Mouse (Mus musculus): ENCODE measurements around the gene Urm1. TPM values are rescaled to one million over a fixed set of nuclear protein-coding genes. Genes with fewer than 3 reads are reported as not detected.
"Not testable (repeated sequence)": the region's sequence is repeated elsewhere in the genome, so short reads cannot be mapped to it uniquely, and the experiment has no call there.

Gene Urm1
- total and polyA plus RNA-seq, 3 experiments, result 90.5 to 131 TPM; not detected in 1

DNA sequence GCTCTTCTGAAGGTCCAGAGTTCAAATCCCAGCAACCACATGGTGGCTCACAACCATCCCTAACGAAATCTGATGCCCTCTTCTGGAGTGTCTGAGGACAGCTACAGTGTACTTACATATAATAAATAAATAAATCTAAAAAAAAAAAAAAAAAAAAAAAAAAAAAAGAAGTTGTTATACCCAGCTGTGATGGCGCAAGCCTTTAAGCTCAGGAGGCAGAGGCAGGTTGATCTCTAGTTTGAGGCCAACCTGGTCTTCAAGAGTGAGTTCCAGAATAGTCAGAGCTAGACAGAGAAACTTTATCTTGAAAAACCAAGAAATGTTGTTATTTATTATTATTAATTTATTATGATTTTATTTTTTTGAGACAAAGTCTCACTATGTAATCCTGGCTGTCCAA lies 38.6 kb upstream of the Urm1 start:
- not testable (repeated sequence) for H3K4me3 ChIP-seq (ENCODE audit: control insufficient read depth in 1 of 2, insufficient read depth in 1 of 2, low read depth in 2 of 2, low read length in 2 of 2); H3K79me2 ChIP-seq (ENCODE audit: control insufficient read depth, insufficient read depth, low read length, poor library complexity); H3K4me1 ChIP-seq (ENCODE audit: control insufficient read depth in 1 of 2, insufficient read depth in 2 of 2, low read length in 2 of 2); DNase-seq (ENCODE audit: low read depth, low spot score); H3K9ac ChIP-seq (ENCODE audit: control insufficient read depth, low read depth, low read length, poor library complexity, severe bottlenecking); H3K27me3 ChIP-seq (ENCODE audit: control insufficient read depth in 1 of 2, insufficient read depth in 2 of 2, low read length in 2 of 2); H3K27ac ChIP-seq (ENCODE audit: control insufficient read depth, low read depth, low read length); H3K9me3 ChIP-seq (replicated peaks; ENCODE audit: insufficient read depth, low read length)
- peak; percentile 83 for TF ChIP-seq ZNF384 (IDR thresholded peaks at IDR 0.05; ENCODE audit: low read depth, low read length)
- H3K36me3 ChIP-seq (ENCODE audit: control insufficient read depth in 1 of 2, insufficient read depth in 2 of 2, low read length in 2 of 2), result peaks cover 0 to 20% of the 10 kb centered on the region in 2 experiments; a peak in 3 of 4 replicates

GRCm38 (mm10) chr2:29784290-29784689 lies 35.6 kb upstream of the Urm1 start:
- Histone ChIP-seq H3K27me3 (ENCODE audit: control insufficient read depth in 1 of 2, insufficient read depth in 2 of 2, low read length in 2 of 2) (no peaks in the 10 kb centered on the region), H3K36me3 (ENCODE audit: control insufficient read depth in 1 of 2, insufficient read depth in 2 of 2, low read length in 2 of 2) (peaks cover 10 to 18% of the 10 kb centered on the region in 2 experiments), H3K9ac (ENCODE audit: control insufficient read depth, low read depth, low read length, poor library complexity, severe bottlenecking) (no peak overlapping the region), H3K4me1 (ENCODE audit: control insufficient read depth in 1 of 2, insufficient read depth in 2 of 2, low read length in 2 of 2) (peaks cover 0 to 9% of the 10 kb centered on the region in 2 experiments; a peak in 2 of 4 replicates), H3K79me2 (ENCODE audit: control insufficient read depth, insufficient read depth, low read length, poor library complexity) (peaks cover 14% of the 10 kb centered on the region), H3K4me3 (ENCODE audit: control insufficient read depth in 1 of 2, insufficient read depth in 1 of 2, low read depth in 2 of 2, low read length in 2 of 2) (no peak overlapping the region), H3K27ac (ENCODE audit: control insufficient read depth, low read depth, low read length) (no peak overlapping the region), H3K9me3 (replicated peaks; ENCODE audit: insufficient read depth, low read length) (no peaks in the 10 kb centered on the region)
- TF ChIP-seq GABPA (IDR thresholded peaks at IDR 0.05; ENCODE audit: low read depth, low read length) (no peak), MEF2A (IDR thresholded peaks at IDR 0.05; ENCODE audit: extremely low read depth, insufficient replicate concordance, low read depth, low read length, poor library complexity, severe bottlenecking) (no peak), SMC3 (IDR thresholded peaks at IDR 0.05; ENCODE audit: low read depth, low read length) (no peak), CHD1 (IDR thresholded peaks at IDR 0.05; ENCODE audit: low read depth, low read length) (no peak), USF2 (IDR thresholded peaks at IDR 0.05; ENCODE audit: borderline replicate concordance in 1 of 2, insufficient read depth in 1 of 2, low read depth in 1 of 2, low read length in 2 of 2) (no peak), RAD21 (IDR thresholded peaks at IDR 0.05; ENCODE audit: low read depth, low read length) (no peak)
- no peak for DNase-seq (ENCODE audit: low read depth, low spot score)

DNA sequence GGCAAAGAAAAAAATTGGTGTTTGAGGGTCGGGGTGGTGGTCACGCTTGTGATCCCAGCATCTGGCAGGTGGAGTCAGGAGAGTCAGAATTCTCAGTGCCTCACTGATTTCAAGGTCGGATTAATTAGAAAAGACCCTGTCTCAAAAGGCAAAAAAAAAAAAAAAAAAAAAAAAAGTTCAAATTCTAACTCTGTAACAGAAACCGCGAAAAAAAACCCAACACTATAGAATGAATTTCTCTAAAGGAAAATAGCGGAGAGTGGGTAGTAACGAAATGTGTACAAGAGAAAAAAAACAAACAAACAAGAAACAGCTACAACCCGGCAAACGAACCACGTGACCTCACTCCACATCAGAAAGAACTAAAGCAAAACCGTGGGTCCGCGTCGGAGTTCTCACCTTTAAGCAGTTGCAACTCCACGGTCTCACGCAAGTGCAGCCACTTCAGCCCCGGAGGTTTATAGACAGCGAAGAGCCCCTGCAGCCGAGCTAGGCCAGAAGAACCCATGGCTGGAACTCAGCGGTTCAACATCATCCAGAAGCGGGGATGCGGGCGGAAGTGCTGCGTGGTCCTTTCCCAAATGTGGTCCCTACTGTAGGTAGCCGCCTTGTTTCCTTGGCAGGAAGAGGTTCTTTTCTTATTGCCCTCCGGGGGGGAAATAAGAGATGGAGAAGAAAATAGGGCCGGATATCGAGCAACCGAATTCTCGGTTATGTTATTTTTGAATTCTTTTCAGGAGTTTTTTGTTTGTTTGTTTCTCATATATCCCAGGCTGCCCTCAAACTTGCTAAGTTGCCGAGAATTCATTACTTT lies 32.6 kb upstream of the Urm1 start, which contains the start of gene Coq4:
Gene Coq4 (plus strand): TSS at position 390 of the 814 bp plus-strand sequence.
- Histone ChIP-seq H3K27me3 (ENCODE audit: control insufficient read depth in 1 of 2, insufficient read depth in 2 of 2, low read length in 2 of 2) (no peaks in the 10 kb centered on the region), H3K27ac (ENCODE audit: control insufficient read depth, low read depth, low read length) (peak within 1 kb of the TSS; percentile 78), H3K9ac (ENCODE audit: control insufficient read depth, low read depth, low read length, poor library complexity, severe bottlenecking) (peak within 1 kb of the TSS; percentile 88), H3K79me2 (ENCODE audit: control insufficient read depth, insufficient read depth, low read length, poor library complexity) (peaks cover 14% of the 10 kb centered on the region), H3K4me1 (ENCODE audit: control insufficient read depth in 1 of 2, insufficient read depth in 2 of 2, low read length in 2 of 2) (peaks cover 0 to 9% of the 10 kb centered on the region in 2 experiments; a peak in 2 of 4 replicates), H3K9me3 (replicated peaks; ENCODE audit: insufficient read depth, low read length) (no peaks in the 10 kb centered on the region), H3K36me3 (ENCODE audit: control insufficient read depth in 1 of 2, insufficient read depth in 2 of 2, low read length in 2 of 2) (peaks cover 5 to 10% of the 10 kb centered on the region in 2 experiments; a peak in 3 of 4 replicates), H3K4me3 (ENCODE audit: control insufficient read depth in 1 of 2, insufficient read depth in 1 of 2, low read depth in 2 of 2, low read length in 2 of 2) (peak within 1 kb of the TSS; percentile 68 to 97)
- peak; percentile 97 for DNase-seq (ENCODE audit: low read depth, low spot score)
- TF ChIP-seq ZNF384 (IDR thresholded peaks at IDR 0.05; ENCODE audit: low read depth, low read length), result peak; percentile 84
- TF ChIP-seq MXI1 (IDR thresholded peaks at IDR 0.05; ENCODE audit: low read depth, low read length), result peak; percentile 96
- peak; percentile 93 for TF ChIP-seq HCFC1 (IDR thresholded peaks at IDR 0.05; ENCODE audit: low read depth, low read length)
- peak; percentile 65; the same call in 1 of the 2 replicates for TF ChIP-seq JUND (IDR thresholded peaks at IDR 0.05; ENCODE audit: low read depth, low read length)
- peak; percentile 87 for TF ChIP-seq TBP (IDR thresholded peaks at IDR 0.05; ENCODE audit: low read depth, low read length)
- TF ChIP-seq MEF2A (IDR thresholded peaks at IDR 0.05; ENCODE audit: extremely low read depth, insufficient replicate concordance, low read depth, low read length, poor library complexity, severe bottlenecking), result no peak
- peak; percentile 82 to 90 for TF ChIP-seq POLR2A (IDR thresholded peaks at IDR 0.05; ENCODE audit: control insufficient read depth in 1 of 2, insufficient read depth in 1 of 2, low read depth in 1 of 2, low read length in 2 of 2, poor library complexity in 1 of 2)
- TF ChIP-seq ETS1 (IDR thresholded peaks at IDR 0.05; ENCODE audit: low read depth, low read length), result peak; percentile 48; the same call in 1 of the 2 replicates
- no peak for TF ChIP-seq GABPA (IDR thresholded peaks at IDR 0.05; ENCODE audit: low read depth, low read length)
- TF ChIP-seq MAX (IDR thresholded peaks at IDR 0.05; ENCODE audit: low read length), result peak; percentile 92
- TF ChIP-seq BHLHE40 (IDR thresholded peaks at IDR 0.05; ENCODE audit: borderline replicate concordance, low read depth, low read length), result no peak
- no peak for TF ChIP-seq ZKSCAN1 (IDR thresholded peaks at IDR 0.05; ENCODE audit: low read depth, low read length)
- no peak for TF ChIP-seq NRF1 (IDR thresholded peaks at IDR 0.05; ENCODE audit: insufficient read depth, low read depth, low read length, poor library complexity, severe bottlenecking)
- no peak for TF ChIP-seq MYB (IDR thresholded peaks at IDR 0.05; ENCODE audit: low read depth, low read length)
- TF ChIP-seq NELFE (IDR thresholded peaks at IDR 0.05; ENCODE audit: low read depth, low read length), result peak; percentile 93
- no peak for TF ChIP-seq SMC3 (IDR thresholded peaks at IDR 0.05; ENCODE audit: low read depth, low read length)
- TF ChIP-seq UBTF (IDR thresholded peaks at IDR 0.05; ENCODE audit: borderline replicate concordance, insufficient read depth, low read depth, low read length), result no peak
- TF ChIP-seq E2F4 (IDR thresholded peaks at IDR 0.05; ENCODE audit: borderline replicate concordance, low read depth, low read length), result no peak
- no peak for TF ChIP-seq RAD21 (IDR thresholded peaks at IDR 0.05; ENCODE audit: low read depth, low read length)
- TF ChIP-seq USF2 (IDR thresholded peaks at IDR 0.05; ENCODE audit: borderline replicate concordance in 1 of 2, insufficient read depth in 1 of 2, low read depth in 1 of 2, low read length in 2 of 2), result peak; percentile 33 to 81; a peak in 3 of 4 replicates

All from MEL (cell line).